Comparison of ENCODE assay signal across 15 mouse cellular contexts in the genomic region with DNA sequence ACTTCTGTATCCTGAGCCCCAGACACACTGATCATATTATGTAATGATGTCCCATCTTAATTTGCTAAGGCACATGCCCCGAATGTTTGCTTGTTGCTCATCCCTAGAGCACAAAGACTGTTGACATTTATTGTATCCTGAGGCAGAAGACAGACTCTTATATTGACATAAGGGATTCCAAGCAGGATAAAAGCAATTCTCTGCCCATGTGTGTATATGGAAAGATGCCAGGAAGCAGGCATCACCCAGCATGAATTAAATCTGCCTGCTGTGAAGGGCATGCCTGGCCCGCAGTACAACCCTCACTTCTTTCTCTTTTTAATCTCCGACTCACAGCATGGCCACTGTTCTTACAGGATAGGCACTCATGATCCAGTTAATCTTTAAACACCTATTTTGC.
DNase-seq lines count a peak whose midpoint lies in the region; ATAC-seq and TF ChIP-seq lines count a peak whose summit lies in the region.
"Had no signal": no experiment of that assay in that cellular context is flagged by ENCODE, and none has a peak within 500 bp of the region (broad histone marks: within the 10 kb centered on the region; RNA-seq: fewer than 3 reads in every experiment).

No protein-coding gene starts in this region.

- 26% methylated on average over 3 of the region's 3 CpGs for WGBS in forebrain, embryonic 15.5 days
- WGBS in forebrain, embryonic 11.5 days = 56% methylated on average over 3 of the region's 3 CpGs
- WGBS in neural tube, embryonic 13.5 days = 25% methylated on average over 3 of the region's 3 CpGs
- WGBS in neural tube, embryonic 15.5 days = 17% methylated on average over 3 of the region's 3 CpGs
- 17% methylated on average over 3 of the region's 3 CpGs for WGBS in midbrain, postnatal 0 days

- DNase-seq in forebrain, embryonic 11.5 days (ENCODE audit: low spot score) = no peak
- peak; percentile 56 to 64 for DNase-seq in cerebellum, postnatal 10 days
- DNase-seq in midbrain, postnatal 0 days (ENCODE audit: low spot score) = peak; percentile 56
- DNase-seq in spleen, adult 12 weeks (ENCODE audit: low spot score) = no peak
- no peak for DNase-seq in testis, postnatal 14 days (ENCODE audit: low spot score)
- DNase-seq: adrenal gland, adult 8-10 months; embryo, embryonic 11 days; heart, adult 18-20 months; kidney, adult 9 months; liver, embryonic 13.5 days had no signal

- no peaks in the 10 kb centered on the region for H3K36me3 ChIP-seq in forebrain, embryonic 15.5 days
- H3K36me3 ChIP-seq in forebrain, embryonic 11.5 days (ENCODE audit: control insufficient read depth, insufficient read depth, low read length) = no peaks in the 10 kb centered on the region
- H3K36me3 ChIP-seq in neural tube, embryonic 13.5 days = no peaks in the 10 kb centered on the region
- H3K36me3 ChIP-seq in neural tube, embryonic 15.5 days = no peaks in the 10 kb centered on the region
- no peaks in the 10 kb centered on the region for H3K36me3 ChIP-seq in midbrain, postnatal 0 days (ENCODE audit: insufficient read depth, low read length)
- H3K36me3 ChIP-seq: heart, embryonic 15.5 days; liver, embryonic 13.5 days had no signal

- H3K9me3 ChIP-seq in forebrain, embryonic 15.5 days = no peaks in the 10 kb centered on the region
- no peaks in the 10 kb centered on the region for H3K9me3 ChIP-seq in forebrain, embryonic 11.5 days (ENCODE audit: control insufficient read depth, low read length)
- no peaks in the 10 kb centered on the region for H3K9me3 ChIP-seq in neural tube, embryonic 13.5 days
- H3K9me3 ChIP-seq in neural tube, embryonic 15.5 days (replicated peaks) = no peaks in the 10 kb centered on the region
- H3K9me3 ChIP-seq in midbrain, postnatal 0 days (ENCODE audit: low read length) = no peaks in the 10 kb centered on the region
- H3K9me3 ChIP-seq: heart, embryonic 15.5 days; liver, embryonic 13.5 days; megakaryocyte, embryonic 14.5 days had no signal

- no peak for TF ChIP-seq CTCF in midbrain, postnatal 0 days (IDR thresholded peaks at IDR 0.05)

- no peak overlapping the region for H3K9ac ChIP-seq in forebrain, embryonic 15.5 days (replicated peaks)
- no peak overlapping the region for H3K9ac ChIP-seq in forebrain, embryonic 11.5 days (ENCODE audit: low read length)
- no peak overlapping the region for H3K9ac ChIP-seq in neural tube, embryonic 13.5 days
- H3K9ac ChIP-seq in neural tube, embryonic 15.5 days (replicated peaks) = no peak overlapping the region
- no peak overlapping the region for H3K9ac ChIP-seq in midbrain, postnatal 0 days (replicated peaks; ENCODE audit: low read length, poor library complexity, severe bottlenecking)
- H3K9ac ChIP-seq: heart, embryonic 15.5 days; liver, embryonic 13.5 days had no signal

- no peak overlapping the region for H3K4me3 ChIP-seq in forebrain, embryonic 15.5 days
- H3K4me3 ChIP-seq in forebrain, embryonic 11.5 days (ENCODE audit: low read depth, low read length) = no peak overlapping the region
- no peak overlapping the region for H3K4me3 ChIP-seq in neural tube, embryonic 13.5 days
- H3K4me3 ChIP-seq in neural tube, embryonic 15.5 days (replicated peaks) = no peak overlapping the region
- no peak overlapping the region for H3K4me3 ChIP-seq in midbrain, postnatal 0 days (ENCODE audit: low read depth, low read length)
- H3K4me3 ChIP-seq: heart, embryonic 15.5 days; liver, embryonic 13.5 days; megakaryocyte, embryonic 14.5 days had no signal

- no peak overlapping the region for H3K4me2 ChIP-seq in forebrain, embryonic 15.5 days (replicated peaks)
- H3K4me2 ChIP-seq in forebrain, embryonic 11.5 days (ENCODE audit: low read depth, low read length, severe bottlenecking) = no peak overlapping the region
- H3K4me2 ChIP-seq in neural tube, embryonic 13.5 days = no peak overlapping the region
- no peak overlapping the region for H3K4me2 ChIP-seq in neural tube, embryonic 15.5 days
- H3K4me2 ChIP-seq in midbrain, postnatal 0 days (ENCODE audit: low read depth, low read length, poor library complexity, severe bottlenecking) = no peak overlapping the region
- H3K4me2 ChIP-seq: heart, embryonic 15.5 days; liver, embryonic 13.5 days had no signal

- no peaks in the 10 kb centered on the region for H3K27me3 ChIP-seq in forebrain, embryonic 15.5 days
- no peaks in the 10 kb centered on the region for H3K27me3 ChIP-seq in forebrain, embryonic 11.5 days (ENCODE audit: control insufficient read depth, insufficient read depth, low read length)
- H3K27me3 ChIP-seq in neural tube, embryonic 13.5 days = no peaks in the 10 kb centered on the region
- H3K27me3 ChIP-seq in neural tube, embryonic 15.5 days (replicated peaks) = no peaks in the 10 kb centered on the region
- H3K27me3 ChIP-seq in midbrain, postnatal 0 days (ENCODE audit: insufficient read depth, low read length) = no peaks in the 10 kb centered on the region
- H3K27me3 ChIP-seq: heart, embryonic 15.5 days; liver, embryonic 13.5 days; megakaryocyte, embryonic 14.5 days had no signal

- H3K4me1 ChIP-seq in forebrain, embryonic 15.5 days = peaks cover 12% of the 10 kb centered on the region
- no peaks in the 10 kb centered on the region for H3K4me1 ChIP-seq in forebrain, embryonic 11.5 days (replicated peaks; ENCODE audit: control insufficient read depth, insufficient read depth, low read length)
- H3K4me1 ChIP-seq in neural tube, embryonic 13.5 days (replicated peaks) = peaks cover 14% of the 10 kb centered on the region
- H3K4me1 ChIP-seq in neural tube, embryonic 15.5 days = peaks cover 8% of the 10 kb centered on the region
- H3K4me1 ChIP-seq in midbrain, postnatal 0 days (ENCODE audit: insufficient read depth, low read length) = no peaks in the 10 kb centered on the region
- H3K4me1 ChIP-seq: heart, embryonic 15.5 days; liver, embryonic 13.5 days; megakaryocyte, embryonic 14.5 days had no signal

- peak overlapping the region; percentile 7; the same call in 1 of the 2 replicates for H3K27ac ChIP-seq in forebrain, embryonic 15.5 days (replicated peaks)
- H3K27ac ChIP-seq in forebrain, embryonic 11.5 days (ENCODE audit: low read depth, low read length) = no peak overlapping the region
- no peak overlapping the region for H3K27ac ChIP-seq in neural tube, embryonic 13.5 days (replicated peaks)
- H3K27ac ChIP-seq in neural tube, embryonic 15.5 days (replicated peaks) = no peak overlapping the region
- no peak overlapping the region for H3K27ac ChIP-seq in midbrain, postnatal 0 days (ENCODE audit: low read depth, low read length)
- H3K27ac ChIP-seq: heart, embryonic 15.5 days; liver, embryonic 13.5 days had no signal

- ATAC-seq in forebrain, embryonic 15.5 days (replicated peaks) = peak; percentile 72
- ATAC-seq in forebrain, embryonic 11.5 days (replicated peaks; ENCODE audit: low FRiP score) = no peak
- peak; percentile 75 for ATAC-seq in neural tube, embryonic 13.5 days (ENCODE audit: low read depth)
- ATAC-seq in neural tube, embryonic 15.5 days (ENCODE audit: low FRiP score) = no peak
- ATAC-seq in midbrain, postnatal 0 days (ENCODE audit: low FRiP score) = no peak

Comparison
In these comparisons a context has a peak if more than half of its experiments do, and no peak if none do; other contexts are left out.
1. ATAC-seq: peak in forebrain, embryonic 15.5 days (single experiment) and neural tube, embryonic 13.5 days (single experiment); none in forebrain, embryonic 11.5 days (single experiment), neural tube, embryonic 15.5 days (single experiment) and midbrain, postnatal 0 days (single experiment).
2. DNase-seq: peak in cerebellum, postnatal 10 days (2 of 2) and midbrain, postnatal 0 days (single experiment); none in forebrain, embryonic 11.5 days (single experiment), spleen, adult 12 weeks (single experiment) and testis, postnatal 14 days (single experiment).